Mouse (Mus musculus) lung, adult 2 months (tissue): Measurements from ENCODE around the gene Trdmt1.

Experiments used
- CTCF ChIP-seq: fragments of 200-500 bp; IDR thresholded peaks from 2 replicates; pipeline ENCODE4 v1.5.1; 2011; ENCODE audit warnings: mild to moderate bottlenecking, low read length, control low read depth; ENCODE audit not compliant: insufficient read depth
- POLR2A ChIP-seq: fragments of 200-500 bp; IDR thresholded peaks from 2 replicates; pipeline ENCODE4 v1.6.1; 2011; ENCODE audit warnings: low read depth, mild to moderate bottlenecking, control low read depth, low read length, borderline replicate concordance; ENCODE audit errors: extremely low read depth

DNA sequence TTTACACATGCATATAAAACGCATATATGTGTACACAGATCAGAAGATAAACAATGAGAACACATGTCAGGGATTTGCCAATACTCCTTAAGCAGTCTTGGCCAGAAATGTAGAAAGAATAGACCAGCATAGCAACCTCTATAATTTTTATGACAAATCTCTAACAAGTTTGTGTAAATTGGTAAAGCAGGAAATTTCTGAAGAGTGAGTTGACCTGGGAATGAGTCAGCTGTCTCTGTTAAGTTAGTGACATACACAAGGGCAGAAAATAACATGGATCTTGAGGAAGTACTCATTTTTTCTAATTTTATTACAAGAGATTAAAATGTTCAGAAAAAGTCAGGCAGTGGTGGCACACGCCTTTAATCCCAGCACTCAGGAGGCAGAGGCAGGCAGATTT is 18.3 kb downstream of the Trdmt1 start:
- TF ChIP-seq CTCF: no peak
- TF ChIP-seq POLR2A: no peak
